Mouse (Mus musculus) CH12.LX (cell line): ENCODE data around the gene Tmem184a. TPM values are rescaled to one million over a fixed set of nuclear protein-coding genes. Genes with fewer than 3 reads are reported as not detected.
A peak's percentile ranks its signal among the peaks of the same experiment; 100 is the strongest.

Source experiments
- DNase-seq: peaks from one replicate; pipeline ENCODE4 v3.0.0-alpha.2; 2013; ENCODE audit errors: extremely low read depth
- H3K27ac ChIP-seq: 2 replicates; pipeline ENCODE4 v1.5.1; 2012; ENCODE audit warnings: low read depth, mild to moderate bottlenecking, control low read depth, moderate library complexity; ENCODE audit not compliant: insufficient read depth
- H3K27me3 ChIP-seq: replicated peaks from 2 replicates; pipeline ENCODE3; 2012; ENCODE audit warnings: inconsistent platforms
- H3K36me3 ChIP-seq, 2 experiments: replicated peaks in 1 of 2; 2 replicates each; pipeline versions ENCODE3 to v1.6.1; 2012; ENCODE audit warnings: inconsistent platforms in 1 of 2, low read length in 1 of 2, mild to moderate bottlenecking in 1 of 2, mixed read lengths in 1 of 2, moderate library complexity in 1 of 2; ENCODE audit not compliant: control insufficient read depth in 1 of 2, insufficient read depth in 1 of 2
- H3K4me1 ChIP-seq, 2 experiments: 2 replicates each; pipeline ENCODE4 v1.6.1; 2012; ENCODE audit warnings: inconsistent platforms in 1 of 2, moderate library complexity in 1 of 2; ENCODE audit not compliant: insufficient read depth in 2 of 2, control insufficient read depth in 1 of 2
- H3K4me2 ChIP-seq: 2 replicates; pipeline ENCODE4 v1.6.1; 2012; ENCODE audit warnings: low read depth, mild to moderate bottlenecking, control low read depth; ENCODE audit not compliant: poor library complexity, insufficient read depth, severe bottlenecking
- H3K4me3 ChIP-seq, 3 experiments: fragments of 150-350 bp in 1 of 3; sonication (generic) in 1 of 3; replicated peaks in 1 of 3; 2 replicates each; pipeline versions ENCODE3 to v1.5.1; 2011 to 2012; ENCODE audit warnings: low read depth in 2 of 3, low read length in 2 of 3, mild to moderate bottlenecking in 2 of 3, moderate library complexity in 2 of 3, control low read depth in 1 of 3, improper control_type of control experiment in 1 of 3, inconsistent platforms in 1 of 3, mixed read lengths in 1 of 3; ENCODE audit not compliant: poor library complexity in 1 of 3
- H3K79me2 ChIP-seq: replicated peaks from 2 replicates; pipeline ENCODE4 v1.6.1; 2012; ENCODE audit warnings: mild to moderate bottlenecking, moderate library complexity; ENCODE audit not compliant: control insufficient read depth, poor library complexity, insufficient read depth, severe bottlenecking; ENCODE audit errors: extremely low read depth
- H3K9ac ChIP-seq: 2 replicates; pipeline ENCODE4 v1.6.1; 2012; ENCODE audit warnings: low read depth, mild to moderate bottlenecking, control low read depth, moderate library complexity; ENCODE audit not compliant: insufficient read depth
- H3K9me3 ChIP-seq: replicated peaks from 2 replicates; pipeline ENCODE3; 2012; ENCODE audit warnings: low read length, inconsistent platforms, mixed read lengths
- BHLHE40 ChIP-seq: IDR thresholded peaks from 2 replicates; pipeline ENCODE4 v1.6.1; 2011; ENCODE audit warnings: mild to moderate bottlenecking, low read depth, low read length, improper control_type of control experiment
- CHD1 ChIP-seq: IDR thresholded peaks from 2 replicates; pipeline ENCODE4 v1.6.1; 2012; ENCODE audit warnings: low read depth, low read length, improper control_type of control experiment, inconsistent platforms
- CHD2 ChIP-seq: IDR thresholded peaks from 2 replicates; pipeline ENCODE4 v1.6.1; 2011; ENCODE audit warnings: low read length, improper control_type of control experiment
- CTCF ChIP-seq, 2 experiments: IDR thresholded peaks in 1 of 2; conservative IDR thresholded peaks in 1 of 2; 2 replicates each; pipeline ENCODE4 v1.5.1; 2011 to 2012; ENCODE audit warnings: low read depth in 2 of 2, low read length in 2 of 2, improper control_type of control experiment in 1 of 2, inconsistent platforms in 1 of 2, mild to moderate bottlenecking in 1 of 2, moderate library complexity in 1 of 2
- ELF1 ChIP-seq: IDR thresholded peaks from 2 replicates; pipeline ENCODE4 v1.6.1; 2014; ENCODE audit warnings: low read depth, mild to moderate bottlenecking, inconsistent platforms, low read length, improper control_type of control experiment
- EP300 ChIP-seq: IDR thresholded peaks from 2 replicates; pipeline ENCODE4 v1.6.1; 2011; ENCODE audit warnings: low read length, improper control_type of control experiment
- GABPA ChIP-seq: IDR thresholded peaks from 2 replicates; pipeline ENCODE4 v1.6.1; 2012; ENCODE audit warnings: low read depth, low read length, improper control_type of control experiment, inconsistent platforms; ENCODE audit not compliant: insufficient replicate concordance
- HCFC1 ChIP-seq: IDR thresholded peaks from 2 replicates; pipeline ENCODE4 v1.6.1; 2012; ENCODE audit warnings: low read depth, mild to moderate bottlenecking, inconsistent platforms, low read length, improper control_type of control experiment
- IRF4 ChIP-seq: IDR thresholded peaks from 2 replicates; pipeline ENCODE4 v1.6.1; 2014; ENCODE audit warnings: low read depth, mild to moderate bottlenecking, inconsistent platforms, low read length, improper control_type of control experiment
- JUN ChIP-seq: IDR thresholded peaks from 2 replicates; pipeline ENCODE4 v1.6.1; 2011; ENCODE audit warnings: low read depth, mild to moderate bottlenecking, low read length, improper control_type of control experiment, moderate library complexity; ENCODE audit not compliant: insufficient read depth
- JUND ChIP-seq: conservative IDR thresholded peaks from 2 replicates; pipeline ENCODE4 v1.6.1; 2011; ENCODE audit warnings: low read depth, low read length, improper control_type of control experiment
- MAFK ChIP-seq: IDR thresholded peaks from 2 replicates; pipeline ENCODE4 v1.6.1; 2011; ENCODE audit warnings: low read length, improper control_type of control experiment; ENCODE audit not compliant: insufficient replicate concordance
- MAX ChIP-seq: IDR thresholded peaks from 2 replicates; pipeline ENCODE4 v1.6.1; 2011; ENCODE audit warnings: low read length, improper control_type of control experiment
- MAZ ChIP-seq: IDR thresholded peaks from 2 replicates; pipeline ENCODE4 v1.6.1; 2012; ENCODE audit warnings: low read depth, mild to moderate bottlenecking, inconsistent platforms, low read length, improper control_type of control experiment, moderate library complexity
- MEF2A ChIP-seq: IDR thresholded peaks from 2 replicates; pipeline ENCODE4 v1.6.1; 2014; ENCODE audit warnings: low read depth, mild to moderate bottlenecking, inconsistent platforms, low read length, improper control_type of control experiment, borderline replicate concordance
- MXI1 ChIP-seq: IDR thresholded peaks from 2 replicates; pipeline ENCODE4 v1.6.1; 2011; ENCODE audit warnings: mild to moderate bottlenecking, low read depth, low read length, improper control_type of control experiment
- MYC ChIP-seq: IDR thresholded peaks from 2 replicates; pipeline ENCODE4 v1.6.1; 2011; ENCODE audit warnings: low read depth, mild to moderate bottlenecking, improper control_type of control experiment, low read length
- PAX5 ChIP-seq: IDR thresholded peaks from 2 replicates; pipeline ENCODE4 v1.6.1; 2012; ENCODE audit warnings: low read length, inconsistent platforms, mixed read lengths
- POLR2A ChIP-seq: IDR thresholded peaks from 2 replicates; pipeline ENCODE4 v1.6.1; 2011; ENCODE audit warnings: low read depth, mild to moderate bottlenecking, improper control_type of control experiment, low read length
- RAD21 ChIP-seq: IDR thresholded peaks from 2 replicates; pipeline ENCODE4 v1.6.1; 2011; ENCODE audit warnings: low read depth, mild to moderate bottlenecking, low read length, improper control_type of control experiment, moderate library complexity
- RCOR1 ChIP-seq: conservative IDR thresholded peaks from 2 replicates; pipeline ENCODE4 v1.6.1; 2012; ENCODE audit warnings: low read depth, mild to moderate bottlenecking, inconsistent platforms, low read length, improper control_type of control experiment
- SIN3A ChIP-seq: IDR thresholded peaks from 2 replicates; pipeline ENCODE4 v1.6.1; 2012; ENCODE audit warnings: low read length, improper control_type of control experiment, inconsistent platforms
- TCF12 ChIP-seq: IDR thresholded peaks from 2 replicates; pipeline ENCODE4 v1.6.1; 2014; ENCODE audit warnings: low read depth, mild to moderate bottlenecking, inconsistent platforms, low read length, improper control_type of control experiment
- UBTF ChIP-seq: IDR thresholded peaks from 2 replicates; pipeline ENCODE4 v1.6.1; 2012; ENCODE audit warnings: low read depth, mild to moderate bottlenecking, inconsistent platforms, low read length, improper control_type of control experiment, moderate library complexity
- USF1 ChIP-seq: IDR thresholded peaks from 2 replicates; pipeline ENCODE4 v1.6.1; 2014; ENCODE audit warnings: low read depth, mild to moderate bottlenecking, inconsistent platforms, low read length, improper control_type of control experiment
- USF2 ChIP-seq: conservative IDR thresholded peaks from 2 replicates; pipeline ENCODE4 v1.6.1; 2011; ENCODE audit warnings: low read depth, low read length, improper control_type of control experiment
- ZC3H11A ChIP-seq: IDR thresholded peaks from 2 replicates; pipeline ENCODE4 v1.6.1; 2012; ENCODE audit warnings: low read depth, mild to moderate bottlenecking, inconsistent platforms, low read length, improper control_type of control experiment
- ZKSCAN1 ChIP-seq: IDR thresholded peaks from 2 replicates; pipeline ENCODE4 v1.6.1; 2012; ENCODE audit warnings: low read depth, inconsistent platforms, low read length, improper control_type of control experiment, borderline replicate concordance
- ZNF384 ChIP-seq: IDR thresholded peaks from 2 replicates; pipeline ENCODE4 v1.6.1; 2012; ENCODE audit warnings: low read depth, low read length, improper control_type of control experiment, inconsistent platforms
- dilution Hi-C: fragments of 300-500 bp; cut with MboI; formaldehyde crosslinking; loops from 2 replicates; pipeline ENCODE4 v1.14.3; 2020; ENCODE audit warnings: low sequenced_read_pairs; ENCODE audit not compliant: extremely low pct_unique_long_range_greater_than_20kb, extremely low pct_ligation_motif_present
- in situ Hi-C: fragments of 300-500 bp; cut with MboI; formaldehyde crosslinking; loops from 3 replicates; pipeline ENCODE4 v1.14.3; 2019; ENCODE audit warnings: low sequenced_read_pairs, low pct_ligation_motif_present, low pct_unique_long_range_greater_than_20kb, mixed read lengths
- polyA plus RNA-seq: library from polyadenylated mRNA; unstranded; fragments of >175 nt; gene quantifications from 2 replicates; pipeline ENCODE4 v1.2.1, GENCODE M21; 2012; ENCODE audit warnings: low read depth; ENCODE audit not compliant: insufficient read length
- total RNA-seq, 2 experiments: library from RNA; depleted of rRNA; stranded (reverse); fragments of 300-350 nt in 1 of 2; fragments of >200 nt in 1 of 2; gene quantifications; 2 replicates each; pipeline ENCODE4 v1.2.3; 2012 to 2014

Tmem184a gene
- total and polyA plus RNA-seq, 3 experiments: 0.16 to 0.20 TPM; not detected in 1

GRCm38 (mm10) chr5:139792159-139792775 lies 27.4 kb downstream of the Tmem184a start:
- peaks cover 8% of the 10 kb centered on the region for H3K27me3 ChIP-seq
- no peak for TF ChIP-seq ZKSCAN1
- TF ChIP-seq BHLHE40: no peak
- TF ChIP-seq ZNF384: no peak
- no peak for TF ChIP-seq JUN
- no peak for TF ChIP-seq POLR2A
- TF ChIP-seq MYC: no peak
- no peak for TF ChIP-seq JUND
- TF ChIP-seq ELF1: no peak
- TF ChIP-seq MAFK: no peak
- TF ChIP-seq TCF12: no peak
- no peak for TF ChIP-seq IRF4
- no peaks in the 10 kb centered on the region for H3K9me3 ChIP-seq
- DNase-seq: no peak
- H3K4me3 ChIP-seq: peak overlapping the region; percentile 80 to 92 (median 87)
- H3K4me2 ChIP-seq: peak overlapping the region; percentile 97
- no peak overlapping the region for H3K27ac ChIP-seq
- in situ Hi-C loops: no loop called here
- peaks cover 38% of the 10 kb centered on the region for H3K79me2 ChIP-seq
- peaks cover 25 to 49% of the 10 kb centered on the region in 2 experiments for H3K4me1 ChIP-seq
- dilution Hi-C loops: no loop called here
- peaks cover under 1 to 35% of the 10 kb centered on the region in 2 experiments for H3K36me3 ChIP-seq
- peak overlapping the region; percentile 84 for H3K9ac ChIP-seq

DNA sequence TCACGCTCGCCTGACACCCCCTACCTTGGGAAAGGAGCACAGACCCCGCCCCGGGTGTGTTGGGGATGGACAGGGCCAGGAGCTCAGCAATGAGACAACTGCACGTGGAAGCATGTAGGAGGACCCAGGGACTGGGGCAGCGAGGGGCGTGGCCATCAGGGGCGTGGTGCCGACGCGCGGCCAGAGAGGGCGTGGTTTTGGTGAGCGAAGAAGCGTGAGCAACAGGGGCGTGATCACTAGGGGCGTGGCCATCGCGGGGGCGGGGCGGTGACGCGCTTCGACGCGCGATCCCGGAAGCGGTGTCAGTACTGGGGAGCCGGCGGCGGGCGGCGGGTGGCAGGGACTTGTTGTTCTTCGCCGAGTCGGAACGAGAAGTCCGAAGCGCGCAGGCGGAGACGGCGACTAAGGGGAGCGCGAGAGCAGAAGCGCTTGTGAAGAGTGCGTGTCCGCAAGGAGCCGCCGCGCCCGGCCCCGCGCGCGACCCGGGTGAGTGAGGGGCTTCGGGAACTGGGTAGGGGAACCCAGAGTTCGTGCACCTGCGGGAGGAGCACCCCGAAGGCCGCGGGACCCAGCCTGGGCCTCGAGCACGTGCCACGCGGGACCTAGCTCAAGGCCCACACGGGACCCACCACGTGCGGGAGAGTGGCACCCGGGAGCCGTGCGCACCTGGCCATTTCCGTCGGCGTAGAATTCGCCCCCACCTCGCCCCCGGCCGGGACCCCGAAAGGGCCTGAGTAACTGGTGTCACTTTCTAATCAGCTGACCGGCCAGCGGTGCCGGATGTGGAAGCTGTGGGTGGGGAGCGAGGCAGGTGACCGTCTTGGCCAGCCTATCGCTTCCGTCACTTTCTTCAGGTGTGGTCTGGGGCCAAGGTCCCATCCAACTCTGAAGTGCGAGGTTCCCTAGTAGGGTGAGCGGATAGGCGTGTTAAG lies 28.2 kb downstream of the Tmem184a start, which contains the start of gene Mafk:
Gene Mafk, plus strand, starts transcription at position 287 of the 932 bp plus-strand sequence.
- H3K9ac ChIP-seq: peak within 1 kb of the TSS; percentile 84
- in situ Hi-C loops: no loop called here
- H3K4me1 ChIP-seq: peaks cover 25 to 49% of the 10 kb centered on the region in 2 experiments
- dilution Hi-C loops: no loop called here
- peak within 1 kb of the TSS; percentile 97 for H3K4me2 ChIP-seq
- peaks cover 13% of the 10 kb centered on the region for H3K27me3 ChIP-seq
- peaks cover 32% of the 10 kb centered on the region for H3K79me2 ChIP-seq
- H3K9me3 ChIP-seq: no peaks in the 10 kb centered on the region
- peak within 1 kb of the TSS; percentile 80 to 92 (median 87) for H3K4me3 ChIP-seq
- peaks cover 0 to 27% of the 10 kb centered on the region in 2 experiments for H3K36me3 ChIP-seq
- H3K27ac ChIP-seq: no peak within 1 kb of the TSS
- peak; percentile 96 for DNase-seq
- TF ChIP-seq HCFC1: peak; percentile 57
- TF ChIP-seq CHD1: no peak
- TF ChIP-seq MAZ: no peak
- TF ChIP-seq MAX: peak; percentile 69; the same call in 1 of the 2 replicates
- TF ChIP-seq TCF12: peak; percentile 91
- peak; percentile 91 for TF ChIP-seq SIN3A
- TF ChIP-seq JUND: no peak
- TF ChIP-seq ELF1: peak; percentile 99
- TF ChIP-seq MEF2A: no peak; the same call in 1 of the 2 replicates
- peak; percentile 91 for TF ChIP-seq BHLHE40
- no peak for TF ChIP-seq GABPA
- TF ChIP-seq JUN: no peak
- TF ChIP-seq CHD2: no peak
- TF ChIP-seq USF2: no peak
- TF ChIP-seq MXI1: peak; percentile 76
- TF ChIP-seq PAX5: no peak
- TF ChIP-seq RAD21: no peak
- peak; percentile 70 for TF ChIP-seq MYC
- TF ChIP-seq USF1: 0 out of 2 replicates have a peak, but pooled peaks have one; percentile 25
- TF ChIP-seq POLR2A: peak; percentile 94
- TF ChIP-seq ZC3H11A: no peak
- TF ChIP-seq RCOR1: no peak
- TF ChIP-seq UBTF: no peak
- no peak for TF ChIP-seq ZKSCAN1
- TF ChIP-seq EP300: no peak
- TF ChIP-seq CTCF (conservative IDR thresholded peaks at IDR 0.05 in 1 of 2, IDR thresholded peaks at IDR 0.05 in 1 of 2; ENCODE audit: low read depth in 2 of 2, low read length in 2 of 2): no peak
